Mouse (Mus musculus) MEL (cell line): ENCODE measurements at regions not wholly inside any gene's neighbourhood (a gene's known extent, or its start where the extent isn't known, plus 50 kb on each side); places are given as distances from the start of the nearest gene placed in this dataset.

Experiments
- CHD2 ChIP-seq: IDR thresholded peaks from 2 replicates; pipeline ENCODE4 v1.6.1; 2011; ENCODE audit warnings: low read length, improper control_type of control experiment
- CTCF ChIP-seq, 3 experiments: IDR thresholded peaks in 2 of 3; conservative IDR thresholded peaks in 1 of 3; 2 replicates each; pipeline ENCODE4 v1.5.1; 2011 to 2012; ENCODE audit warnings: low read length in 3 of 3, low read depth in 2 of 3, mild to moderate bottlenecking in 2 of 3, improper control_type of control experiment in 1 of 3, inconsistent platforms in 1 of 3, mixed read lengths in 1 of 3, moderate library complexity in 1 of 3; ENCODE audit not compliant: control insufficient read depth in 1 of 3, insufficient read depth in 1 of 3, poor library complexity in 1 of 3, severe bottlenecking in 1 of 3
- MXI1 ChIP-seq: IDR thresholded peaks from 2 replicates; pipeline ENCODE4 v1.6.1; 2011; ENCODE audit warnings: mild to moderate bottlenecking, low read depth, low read length, improper control_type of control experiment
- NRF1 ChIP-seq: IDR thresholded peaks from 2 replicates; pipeline ENCODE4 v1.6.1; 2014; ENCODE audit warnings: low read depth, mild to moderate bottlenecking, inconsistent platforms, low read length, improper control_type of control experiment, moderate library complexity; ENCODE audit not compliant: poor library complexity, insufficient read depth, severe bottlenecking
- POLR2A ChIP-seq, 2 experiments: IDR thresholded peaks; 2 replicates each; pipeline ENCODE4 v1.6.1; 2011 to 2012; ENCODE audit warnings: low read length in 2 of 2, mild to moderate bottlenecking in 2 of 2, control low read depth in 1 of 2, improper control_type of control experiment in 1 of 2, low read depth in 1 of 2, moderate library complexity in 1 of 2; ENCODE audit not compliant: control insufficient read depth in 1 of 2, insufficient read depth in 1 of 2, poor library complexity in 1 of 2
- ZNF384 ChIP-seq: IDR thresholded peaks from 2 replicates; pipeline ENCODE4 v1.6.1; 2012; ENCODE audit warnings: low read depth, mild to moderate bottlenecking, inconsistent platforms, low read length, improper control_type of control experiment

DNA sequence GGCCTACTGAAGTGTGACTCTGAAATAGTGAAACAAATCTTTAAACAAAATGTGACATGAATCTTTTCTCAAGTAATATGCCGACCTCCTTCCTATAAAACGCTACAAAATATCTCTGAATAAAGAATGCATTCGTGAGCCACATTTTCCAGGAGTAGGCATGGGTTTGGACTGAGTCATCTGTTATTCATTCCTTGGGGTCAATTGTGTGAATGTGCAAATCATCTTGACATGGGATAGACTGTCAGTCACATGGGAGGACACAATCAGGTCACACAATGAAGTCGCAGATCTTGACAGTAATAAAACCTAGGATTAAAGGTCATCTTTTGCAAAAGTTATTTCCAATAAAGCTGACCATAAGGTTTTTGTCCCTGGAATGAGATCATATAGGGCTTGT is 418.0 kb upstream of the Atp2b1 start:
- TF ChIP-seq CHD2 = no peak
- TF ChIP-seq NRF1 = no peak
- no peak for TF ChIP-seq MXI1
- TF ChIP-seq POLR2A (IDR thresholded peaks at IDR 0.05; ENCODE audit: control insufficient read depth in 1 of 2, insufficient read depth in 1 of 2, low read depth in 1 of 2, low read length in 2 of 2, poor library complexity in 1 of 2) = no peak
- TF ChIP-seq CTCF (IDR thresholded peaks at IDR 0.05 in 2 of 3, conservative IDR thresholded peaks at IDR 0.05 in 1 of 3; ENCODE audit: control insufficient read depth in 1 of 3, insufficient read depth in 1 of 3, low read depth in 2 of 3, low read length in 3 of 3, poor library complexity in 1 of 3, severe bottlenecking in 1 of 3) = no peak
- TF ChIP-seq ZNF384 = no peak
